Mouse (Mus musculus) embryonic facial prominence, embryonic 11.5 days (tissue): ENCODE measurements around the gene Etl4. TPM values are rescaled to one million over a fixed set of nuclear protein-coding genes. Genes with fewer than 3 reads are reported as not detected.
"Not testable (repeated sequence)": the region's sequence is repeated elsewhere in the genome, so short reads cannot be mapped to it uniquely, and the experiment has no call there.

Experiments
- ATAC-seq: fragments of 200-750 bp; cut with Nextera tagmentation; replicated peaks from 2 replicates; pipeline ENCODE4 v1.8.0; 2017; ENCODE audit warnings: low read depth; ENCODE audit not compliant: insufficient number of reproducible peaks, low FRiP score, low TSS enrichment
- DNase-seq: peaks from one replicate; pipeline ENCODE4 v3.0.0-alpha.2; 2015; ENCODE audit warnings: low spot score
- H3K27ac ChIP-seq: fragments of 300-500 bp; sonication (generic); replicated peaks from 2 replicates; pipeline ENCODE4 v1.5.1; 2014; ENCODE audit warnings: mild to moderate bottlenecking, low read depth, low read length, control low read depth
- H3K27me3 ChIP-seq: fragments of 300-500 bp; sonication (generic); 2 replicates; pipeline ENCODE4 v1.6.1; 2014; ENCODE audit warnings: mild to moderate bottlenecking, low read length, moderate library complexity, mixed read lengths; ENCODE audit not compliant: control insufficient read depth, insufficient read depth
- H3K36me3 ChIP-seq: fragments of 300-500 bp; sonication (generic); replicated peaks from 2 replicates; pipeline ENCODE4 v1.6.1; 2014; ENCODE audit warnings: low read depth, mild to moderate bottlenecking, low read length, moderate library complexity, mixed read lengths; ENCODE audit not compliant: control insufficient read depth, insufficient read depth
- H3K4me1 ChIP-seq: fragments of 300-500 bp; sonication (generic); 2 replicates; pipeline ENCODE4 v1.6.1; 2014; ENCODE audit warnings: low read length, mixed read lengths; ENCODE audit not compliant: control insufficient read depth, insufficient read depth
- H3K4me2 ChIP-seq: fragments of 300-500 bp; sonication (generic); 2 replicates; pipeline ENCODE4 v1.6.1; 2014; ENCODE audit warnings: low read depth, mild to moderate bottlenecking, control low read depth, low read length, moderate library complexity
- H3K4me3 ChIP-seq: fragments of 300-500 bp; sonication (generic); 2 replicates; pipeline ENCODE4 v1.5.1; 2014; ENCODE audit warnings: low read depth, low read length, control low read depth
- H3K9ac ChIP-seq: fragments of 300-500 bp; sonication (generic); replicated peaks from 2 replicates; pipeline ENCODE4 v1.6.1; 2014; ENCODE audit warnings: mild to moderate bottlenecking, control low read depth, low read length
- H3K9me3 ChIP-seq: fragments of 300-500 bp; sonication (generic); replicated peaks from 2 replicates; pipeline ENCODE4 v1.6.1; 2016; ENCODE audit warnings: mild to moderate bottlenecking, low read length, inconsistent platforms, mixed read lengths; ENCODE audit not compliant: control insufficient read depth
- WGBS: fragments of 180-500 bp; shearing (Covaris S2); extraction: QIAGEN DNeasy Blood & Tissue Kit; methylation state at CpG from one replicate; pipeline ENCODE4 v1.1.7; 2014; 5-methylcytosine and 5-hydroxymethylcytosine counted together
- polyA plus RNA-seq: library from polyadenylated mRNA; unstranded; fragments of >200 nt; fragmentation: Nextera tagmentation; extraction: Ambion mirVana; gene quantifications from 2 replicates; pipeline ENCODE4 v1.2.1, GENCODE M21; 2014

The Etl4 gene
- polyA plus RNA-seq, 1 experiment from 2014 or later: 23.5 TPM

GRCm38 (mm10) chr2:20682203-20682602 is 772.6 kb downstream of the Etl4 start:
- H3K4me3 ChIP-seq, H3K4me1 ChIP-seq, H3K27ac ChIP-seq, ATAC-seq, H3K27me3 ChIP-seq, H3K9me3 ChIP-seq, H3K4me2 ChIP-seq, H3K36me3 ChIP-seq, DNase-seq, H3K9ac ChIP-seq: not testable (repeated sequence)
- WGBS: 96% methylated on average over 6 of the region's 6 CpGs

- H3K9ac ChIP-seq: no peak overlapping the region
- DNase-seq (peak; percentile 4), ATAC-seq (no peak)
- H3K27me3 ChIP-seq: no peaks in the 10 kb centered on the region
- no peak overlapping the region for H3K27ac ChIP-seq
- WGBS: 20% methylated on average over 3 of the region's 3 CpGs
- no peaks in the 10 kb centered on the region for H3K9me3 ChIP-seq
- H3K36me3 ChIP-seq: no peaks in the 10 kb centered on the region
- no peak overlapping the region for H3K4me3 ChIP-seq
- H3K4me1 ChIP-seq: no peaks in the 10 kb centered on the region
- H3K4me2 ChIP-seq: no peak overlapping the region
These were observed 779.8 kb downstream of the Etl4 start for GRCm38 (mm10) chr2:20689389-20689788.

- no peak for ATAC-seq
- WGBS: 87% methylated on average over 3 of the region's 3 CpGs
These were observed 783.3 kb downstream of the Etl4 start for GRCm38 (mm10) chr2:20692898-20693297.

GRCm38 (mm10) chr2:20693772-20694171 is 784.2 kb downstream of the Etl4 start:
- Histone ChIP-seq H3K9ac (no peak overlapping the region), H3K9me3 (no peaks in the 10 kb centered on the region), H3K4me3 (no peak overlapping the region), H3K4me1 (no peaks in the 10 kb centered on the region), H3K27me3 (no peaks in the 10 kb centered on the region), H3K36me3 (no peaks in the 10 kb centered on the region), H3K4me2 (no peak overlapping the region), H3K27ac (no peak overlapping the region)
- DNase-seq: no peak
- 84% methylated on average over 1 of the region's 1 CpGs for WGBS
- peak; percentile 44; the same call in 1 of the 2 replicates for ATAC-seq

More at GRCm38 (mm10) chr2:20692898-20693297, 783.3 kb downstream of the Etl4 start:
- no peaks in the 10 kb centered on the region for H3K27me3 ChIP-seq
- H3K4me3 ChIP-seq: no peak overlapping the region
- DNase-seq: no peak
- H3K36me3 ChIP-seq: no peaks in the 10 kb centered on the region
- no peaks in the 10 kb centered on the region for H3K9me3 ChIP-seq
- no peak overlapping the region for H3K9ac ChIP-seq
- H3K4me2 ChIP-seq: no peak overlapping the region
- no peaks in the 10 kb centered on the region for H3K4me1 ChIP-seq
- H3K27ac ChIP-seq: no peak overlapping the region

GRCm38 (mm10) chr2:20697719-20698118 is 788.1 kb downstream of the Etl4 start:
- ATAC-seq (no peak), DNase-seq (no peak)
- no peak overlapping the region for H3K4me2 ChIP-seq
- H3K27me3 ChIP-seq: no peaks in the 10 kb centered on the region
- no peaks in the 10 kb centered on the region for H3K4me1 ChIP-seq
- H3K4me3 ChIP-seq: no peak overlapping the region
- no peaks in the 10 kb centered on the region for H3K36me3 ChIP-seq
- no peak overlapping the region for H3K27ac ChIP-seq
- H3K9me3 ChIP-seq: no peaks in the 10 kb centered on the region
- WGBS: 89% methylated on average over 1 of the region's 1 CpGs
- H3K9ac ChIP-seq: no peak overlapping the region

- no peak for DNase-seq
- Histone ChIP-seq H3K27ac (no peak overlapping the region), H3K27me3 (no peaks in the 10 kb centered on the region), H3K4me1 (no peaks in the 10 kb centered on the region), H3K9ac (no peak overlapping the region), H3K4me3 (no peak overlapping the region), H3K36me3 (no peaks in the 10 kb centered on the region), H3K4me2 (no peak overlapping the region), H3K9me3 (no peaks in the 10 kb centered on the region)
- no peak for ATAC-seq
- 81% methylated on average over 4 of the region's 4 CpGs for WGBS
These were observed 795.5 kb downstream of the Etl4 start for GRCm38 (mm10) chr2:20705110-20705509.

- no peak overlapping the region for H3K4me3 ChIP-seq
- no peak overlapping the region for H3K9ac ChIP-seq
- no peaks in the 10 kb centered on the region for H3K9me3 ChIP-seq
- ATAC-seq (no peak), DNase-seq (no peak)
- H3K27ac ChIP-seq: no peak overlapping the region
- H3K4me2 ChIP-seq: no peak overlapping the region
- 91% methylated on average over 7 of the region's 7 CpGs for whole genome bisulfite sequencing
- H3K27me3 ChIP-seq: no peaks in the 10 kb centered on the region
- H3K4me1 ChIP-seq: no peaks in the 10 kb centered on the region
- H3K36me3 ChIP-seq: no peaks in the 10 kb centered on the region
These were observed 801.0 kb downstream of the Etl4 start for GRCm38 (mm10) chr2:20710589-20710988.

- Histone ChIP-seq H3K4me3 (no peak overlapping the region), H3K9me3 (no peaks in the 10 kb centered on the region), H3K27me3 (no peaks in the 10 kb centered on the region), H3K9ac (no peak overlapping the region), H3K4me1 (no peaks in the 10 kb centered on the region), H3K36me3 (no peaks in the 10 kb centered on the region), H3K27ac (no peak overlapping the region), H3K4me2 (no peak overlapping the region)
- WGBS: 62% methylated on average over 2 of the region's 2 CpGs
- DNase-seq (no peak), ATAC-seq (no peak)
These were observed 801.4 kb downstream of the Etl4 start for GRCm38 (mm10) chr2:20711024-20711423.
